Mouse (Mus musculus) heart, postnatal 0 days (tissue): ENCODE data around the gene Celsr3. TPM values are rescaled to one million over a fixed set of nuclear protein-coding genes. Genes with fewer than 3 reads are reported as not detected.
A peak's percentile ranks its signal among the peaks of the same experiment; 100 is the strongest.

Source experiments
- ATAC-seq: fragments of 200-750 bp; cut with Nextera tagmentation; 2 replicates; pipeline ENCODE4 v1.8.0; 2017; ENCODE audit warnings: low read depth, moderate number of reproducible peaks, moderate library complexity; ENCODE audit not compliant: insufficient read depth
- DNase-seq: peaks from one replicate; pipeline ENCODE4 v3.0.0-alpha.2; 2016; ENCODE audit warnings: low spot score
- H3K27ac ChIP-seq: fragments of 300-500 bp; sonication (generic); 2 replicates; pipeline ENCODE4 v1.5.1; 2014; ENCODE audit warnings: low read depth, mild to moderate bottlenecking
- H3K27me3 ChIP-seq: fragments of 300-500 bp; sonication (generic); 2 replicates; pipeline ENCODE4 v1.6.1; 2014; ENCODE audit warnings: low read length, mixed read lengths; ENCODE audit not compliant: control insufficient read depth, insufficient read depth
- H3K36me3 ChIP-seq: fragments of 300-500 bp; sonication (generic); replicated peaks from 2 replicates; pipeline ENCODE4 v1.6.1; 2014; ENCODE audit warnings: low read length, mixed read lengths; ENCODE audit not compliant: control insufficient read depth, insufficient read depth
- H3K4me1 ChIP-seq: fragments of 300-500 bp; sonication (generic); 2 replicates; pipeline ENCODE4 v1.6.1; 2014; ENCODE audit warnings: antibody characterized with exemption; ENCODE audit not compliant: control insufficient read depth, insufficient read depth
- H3K4me2 ChIP-seq: fragments of 300-500 bp; sonication (generic); 2 replicates; pipeline ENCODE4 v1.6.1; 2014; ENCODE audit warnings: low read depth, mild to moderate bottlenecking, low read length, moderate library complexity
- H3K4me3 ChIP-seq: fragments of 300-500 bp; sonication (generic); 2 replicates; pipeline ENCODE4 v1.5.1; 2014; ENCODE audit warnings: low read depth, low read length
- H3K9ac ChIP-seq: fragments of 300-500 bp; sonication (generic); replicated peaks from 2 replicates; pipeline ENCODE4 v1.6.1; 2014; ENCODE audit warnings: low read depth, low read length, mixed read lengths
- H3K9me3 ChIP-seq: fragments of 300-500 bp; sonication (generic); replicated peaks from 2 replicates; pipeline ENCODE4 v1.6.1; 2016; ENCODE audit warnings: low read length; ENCODE audit not compliant: control insufficient read depth
- CTCF ChIP-seq: IDR thresholded peaks from 2 replicates; pipeline ENCODE4 v1.5.1; 2016; ENCODE audit warnings: antibody characterized with exemption, control low read depth, low read depth
- EP300 ChIP-seq: IDR thresholded peaks from 2 replicates; pipeline ENCODE4 v1.6.1; 2016; ENCODE audit warnings: antibody characterized with exemption, low read depth
- WGBS: fragments of 180-500 bp; shearing (Covaris S2); extraction: QIAGEN DNeasy Blood & Tissue Kit; methylation state at CpG from one replicate; pipeline ENCODE4 v1.1.7; 2014; 5-methylcytosine and 5-hydroxymethylcytosine counted together
- polyA plus RNA-seq: library from polyadenylated mRNA; unstranded; fragments of >200 nt; fragmentation: Nextera tagmentation; extraction: Ambion mirVana; gene quantifications from 2 replicates; pipeline ENCODE4 v1.2.1, GENCODE M21; 2015
- total RNA-seq: library from RNA; depleted of rRNA; stranded (reverse); fragments of >200 nt; gene quantifications from 2 replicates; pipeline ENCODE4 v1.2.3, GENCODE M21; 2014; ENCODE audit warnings: low replicate concordance; rRNA removed

Celsr3 gene
- total RNA-seq = 0.08 TPM in 1 of 2 replicates, not detected in the other
- 0.14 TPM in 2 replicates for polyA plus RNA-seq

- Histone ChIP-seq H3K27ac (no peak within 1 kb of the TSS), H3K9ac (no peak within 1 kb of the TSS), H3K4me3 (peak within 1 kb of the TSS; percentile 35), H3K9me3 (no peaks in the 10 kb centered on the region), H3K4me2 (peak within 1 kb of the TSS; percentile 58), H3K4me1 (no peaks in the 10 kb centered on the region), H3K36me3 (no peaks in the 10 kb centered on the region), H3K27me3 (peaks cover 78% of the 10 kb centered on the region)
- DNase-seq = peak; percentile 77
- ATAC-seq = peak; percentile 65
- TF ChIP-seq CTCF = no peak
- no peak for TF ChIP-seq EP300
- 2% methylated on average over 55 of the region's 70 CpGs for WGBS
Observed at GRCm38 (mm10) chr9:108825820-108826699, at the start of gene Celsr3. TSS of gene Celsr3 (plus strand) at chr9:108826320.

GRCm38 (mm10) chr9:108776614-108777013, 49.5 kb upstream of the Celsr3 start:
- Histone ChIP-seq H3K9ac (no peak overlapping the region), H3K27ac (no peak overlapping the region), H3K4me1 (no peaks in the 10 kb centered on the region; the same call in 1 of the 2 replicates), H3K4me2 (no peak overlapping the region), H3K9me3 (peaks cover 12% of the 10 kb centered on the region; the same call in 1 of the 2 replicates), H3K36me3 (no peaks in the 10 kb centered on the region), H3K4me3 (no peak overlapping the region), H3K27me3 (no peaks in the 10 kb centered on the region)
- no peak for DNase-seq
- ATAC-seq = no peak
- TF ChIP-seq EP300 = no peak
- TF ChIP-seq CTCF = no peak
- 81% methylated on average over 4 of the region's 4 CpGs for WGBS

DNA sequence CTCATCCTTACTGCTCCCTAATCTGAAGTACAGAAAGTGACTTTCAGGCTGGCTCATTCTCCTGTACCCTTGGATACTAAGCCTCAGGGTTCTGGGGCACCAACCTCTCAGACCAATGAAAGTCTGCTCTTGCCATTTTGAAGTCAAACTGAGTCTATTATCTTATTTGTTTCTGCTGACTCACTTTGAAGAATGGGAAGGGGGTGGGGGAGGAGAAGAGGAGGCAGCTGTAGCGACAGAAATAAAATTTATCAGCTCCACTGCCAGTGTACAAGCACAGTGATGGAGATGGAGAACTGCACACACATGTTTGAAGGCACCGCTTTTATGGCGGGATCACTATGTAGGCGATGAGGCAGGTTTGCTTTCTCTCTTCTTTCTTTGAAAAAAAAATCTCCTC, 48.8 kb upstream of the Celsr3 start:
- Histone ChIP-seq H3K27ac (no peak overlapping the region), H3K4me1 (no peaks in the 10 kb centered on the region; the same call in 1 of the 2 replicates), H3K9me3 (peaks cover 9% of the 10 kb centered on the region; the same call in 1 of the 2 replicates), H3K9ac (no peak overlapping the region), H3K36me3 (no peaks in the 10 kb centered on the region), H3K27me3 (no peaks in the 10 kb centered on the region), H3K4me2 (no peak overlapping the region), H3K4me3 (no peak overlapping the region)
- WGBS = 62% methylated on average over 4 of the region's 4 CpGs
- ATAC-seq (no peak), DNase-seq (no peak)
- TF ChIP-seq CTCF = no peak
- TF ChIP-seq EP300 = no peak

GRCm38 (mm10) chr9:108780959-108781358, 45.2 kb upstream of the Celsr3 start:
- no peak overlapping the region for H3K27ac ChIP-seq
- H3K4me1 ChIP-seq = peaks cover 16% of the 10 kb centered on the region
- no peaks in the 10 kb centered on the region for H3K27me3 ChIP-seq
- 32% methylated on average over 5 of the region's 5 CpGs for WGBS
- DNase-seq (no peak), ATAC-seq (no peak)
- no peak for TF ChIP-seq CTCF
- TF ChIP-seq EP300 = no peak
- no peak overlapping the region for H3K4me2 ChIP-seq
- H3K4me3 ChIP-seq = no peak overlapping the region
- no peaks in the 10 kb centered on the region for H3K36me3 ChIP-seq
- H3K9ac ChIP-seq = no peak overlapping the region
- H3K9me3 ChIP-seq = no peaks in the 10 kb centered on the region

DNA sequence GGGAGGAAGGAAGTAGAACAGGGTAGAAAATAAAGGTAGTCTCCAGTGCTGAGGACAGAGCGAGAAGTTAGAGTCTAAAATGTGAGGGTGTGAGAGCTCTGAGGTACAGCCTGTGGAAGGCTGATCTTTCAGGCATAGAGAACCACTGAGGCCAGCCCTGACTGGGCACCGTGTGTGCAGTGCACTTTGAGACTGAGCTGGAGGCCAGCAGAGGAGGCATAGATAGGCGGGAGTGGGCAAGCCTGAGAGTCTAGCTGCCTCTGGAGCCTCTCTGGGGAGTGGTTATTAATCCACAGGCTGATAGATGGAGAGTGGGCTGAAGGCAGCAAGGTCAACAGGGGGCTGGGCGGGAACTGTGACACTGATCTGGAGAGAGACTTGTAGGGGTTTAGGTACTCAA, 44.2 kb upstream of the Celsr3 start:
- Histone ChIP-seq H3K9me3 (no peaks in the 10 kb centered on the region), H3K36me3 (peaks cover 1% of the 10 kb centered on the region; the same call in 1 of the 2 replicates), H3K4me1 (peaks cover 25% of the 10 kb centered on the region), H3K9ac (no peak overlapping the region), H3K4me3 (no peak overlapping the region), H3K27ac (no peak overlapping the region), H3K4me2 (no peak overlapping the region), H3K27me3 (no peaks in the 10 kb centered on the region)
- TF ChIP-seq CTCF (no peak), EP300 (no peak)
- ATAC-seq (no peak), DNase-seq (no peak)
- 54% methylated on average over 4 of the region's 4 CpGs for WGBS
